Mouse (Mus musculus): ENCODE measurements around the gene Ush1g. TPM values are rescaled to one million over a fixed set of nuclear protein-coding genes. Genes with fewer than 3 reads are reported as not detected.

Gene Ush1g
- polyA plus RNA-seq, 1 experiment: 0.01 TPM

DNA sequence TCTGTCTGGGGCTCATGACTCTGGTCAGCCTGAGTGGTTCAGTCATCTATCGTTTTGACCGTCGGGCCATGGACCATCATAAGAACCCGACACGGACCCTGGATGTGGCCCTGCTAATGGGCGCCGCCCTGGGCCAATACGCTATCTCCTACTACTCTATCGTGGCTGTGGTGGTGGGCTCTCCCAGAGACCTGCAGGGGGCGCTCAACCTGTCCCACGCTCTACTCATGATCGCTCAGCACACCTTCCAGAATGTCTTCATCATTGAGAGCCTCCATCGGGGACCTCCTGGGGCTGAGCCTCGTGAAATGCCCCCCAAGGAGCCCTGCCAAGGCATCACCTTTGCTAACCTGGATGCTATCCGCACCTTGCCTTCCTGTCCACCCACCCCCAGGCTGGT lies 7.5 kb upstream of the Ush1g start:
- TF ChIP-seq FOSL1 (IDR thresholded peaks at IDR 0.05; ENCODE audit: insufficient read depth, low read length, poor library complexity, severe bottlenecking): no peak
- TF ChIP-seq CEBPB (IDR thresholded peaks at IDR 0.05; ENCODE audit: low read depth): no peak
- no peak for TF ChIP-seq MYOG (IDR thresholded peaks at IDR 0.05; ENCODE audit: control insufficient read depth, extremely low read depth, insufficient read length)
- no peak for TF ChIP-seq USF1 (IDR thresholded peaks at IDR 0.05; ENCODE audit: low read depth)
- no peak for TF ChIP-seq MAX (IDR thresholded peaks at IDR 0.05)
- Histone ChIP-seq H3K27me3 (ENCODE audit: control insufficient read depth, insufficient read depth, insufficient read length) (peaks cover 42% of the 10 kb centered on the region), H3K36me3 (ENCODE audit: control insufficient read depth, insufficient read depth) (no peaks in the 10 kb centered on the region), H3K4me3 (ENCODE audit: insufficient read depth, poor library complexity, severe bottlenecking) (no peak overlapping the region), H3K79me3 (ENCODE audit: low read depth) (no peaks in the 10 kb centered on the region), H3ac (ENCODE audit: control insufficient read depth, insufficient read length, low read depth) (no peak overlapping the region), H3K79me2 (ENCODE audit: control insufficient read depth, insufficient read depth) (no peaks in the 10 kb centered on the region)

DNA sequence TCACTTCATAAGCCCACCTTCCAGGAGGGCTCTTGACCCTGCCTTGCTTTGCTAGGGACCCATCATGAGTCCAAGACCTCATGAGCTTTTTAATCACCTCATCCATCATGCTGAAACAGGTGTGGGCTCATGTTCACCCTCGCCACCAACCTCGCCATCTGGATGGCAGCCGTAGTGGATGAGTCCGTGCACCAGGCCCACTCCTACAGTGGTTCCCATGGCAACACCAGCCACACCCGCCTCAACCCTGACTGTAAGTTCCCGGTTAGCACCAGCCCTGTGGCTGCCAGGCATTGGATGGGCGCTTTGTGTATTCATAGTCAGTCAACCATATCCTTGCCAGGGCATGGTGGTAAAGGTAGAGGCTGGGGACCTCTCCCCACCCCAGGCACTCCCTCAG lies 4.9 kb upstream of the Ush1g start:
- H3ac ChIP-seq (ENCODE audit: control insufficient read depth, insufficient read length, low read depth): no peak overlapping the region
- no peak overlapping the region for H3K4me3 ChIP-seq (ENCODE audit: insufficient read depth, poor library complexity, severe bottlenecking)
- H3K36me3 ChIP-seq (ENCODE audit: control insufficient read depth, insufficient read depth): no peaks in the 10 kb centered on the region
- H3K79me3 ChIP-seq (ENCODE audit: low read depth): no peaks in the 10 kb centered on the region
- peaks cover 34% of the 10 kb centered on the region for H3K27me3 ChIP-seq (ENCODE audit: control insufficient read depth, insufficient read depth, insufficient read length)
- TF ChIP-seq USF1 (IDR thresholded peaks at IDR 0.05; ENCODE audit: low read depth) (no peak), MYOG (IDR thresholded peaks at IDR 0.05; ENCODE audit: control insufficient read depth, extremely low read depth, insufficient read length) (no peak), CTCF (IDR thresholded peaks at IDR 0.05; ENCODE audit: control insufficient read depth, insufficient read depth, insufficient read length) (no peak), FOSL1 (IDR thresholded peaks at IDR 0.05; ENCODE audit: insufficient read depth, low read length, poor library complexity, severe bottlenecking) (no peak), MAX (IDR thresholded peaks at IDR 0.05) (no peak)
- no peaks in the 10 kb centered on the region for H3K79me2 ChIP-seq (ENCODE audit: control insufficient read depth, insufficient read depth)

DNA sequence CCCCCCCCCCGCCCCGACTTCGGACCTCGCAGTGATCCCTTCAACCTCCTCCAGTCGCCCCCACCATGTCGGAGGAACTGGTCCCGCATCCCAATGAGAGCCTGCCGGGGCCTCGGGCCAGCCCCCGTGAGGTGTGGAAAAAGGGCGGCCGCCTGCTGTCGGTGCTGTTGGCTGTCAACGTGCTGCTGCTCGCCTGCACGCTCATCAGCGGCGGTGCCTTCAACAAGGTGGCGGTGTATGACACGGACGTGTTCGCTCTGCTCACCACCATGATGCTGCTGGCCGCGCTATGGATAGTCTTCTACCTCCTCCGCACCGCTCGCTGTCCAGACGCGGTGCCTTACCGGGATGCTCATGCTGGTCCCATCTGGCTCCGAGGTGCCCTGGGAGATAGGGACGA lies 1.5 kb upstream of the Ush1g start:
- no peaks in the 10 kb centered on the region for H3K36me3 ChIP-seq (ENCODE audit: control insufficient read depth, insufficient read depth)
- no peak overlapping the region for H3K4me3 ChIP-seq (ENCODE audit: insufficient read depth, poor library complexity, severe bottlenecking)
- H3K79me2 ChIP-seq (ENCODE audit: control insufficient read depth, insufficient read depth): no peaks in the 10 kb centered on the region
- no peak overlapping the region for H3ac ChIP-seq (ENCODE audit: control insufficient read depth, insufficient read length, low read depth)
- no peaks in the 10 kb centered on the region for H3K79me3 ChIP-seq (ENCODE audit: low read depth)
- H3K27me3 ChIP-seq (ENCODE audit: control insufficient read depth, insufficient read depth, insufficient read length): peaks cover 34% of the 10 kb centered on the region
- TF ChIP-seq MYOD1 (IDR thresholded peaks at IDR 0.05; ENCODE audit: control insufficient read depth, insufficient read length, low read depth) (no peak), CEBPB (IDR thresholded peaks at IDR 0.05; ENCODE audit: low read depth) (no peak), MYOG (IDR thresholded peaks at IDR 0.05; ENCODE audit: control insufficient read depth, extremely low read depth, insufficient read length) (no peak), FOSL1 (IDR thresholded peaks at IDR 0.05; ENCODE audit: insufficient read depth, low read length, poor library complexity, severe bottlenecking) (no peak)

DNA sequence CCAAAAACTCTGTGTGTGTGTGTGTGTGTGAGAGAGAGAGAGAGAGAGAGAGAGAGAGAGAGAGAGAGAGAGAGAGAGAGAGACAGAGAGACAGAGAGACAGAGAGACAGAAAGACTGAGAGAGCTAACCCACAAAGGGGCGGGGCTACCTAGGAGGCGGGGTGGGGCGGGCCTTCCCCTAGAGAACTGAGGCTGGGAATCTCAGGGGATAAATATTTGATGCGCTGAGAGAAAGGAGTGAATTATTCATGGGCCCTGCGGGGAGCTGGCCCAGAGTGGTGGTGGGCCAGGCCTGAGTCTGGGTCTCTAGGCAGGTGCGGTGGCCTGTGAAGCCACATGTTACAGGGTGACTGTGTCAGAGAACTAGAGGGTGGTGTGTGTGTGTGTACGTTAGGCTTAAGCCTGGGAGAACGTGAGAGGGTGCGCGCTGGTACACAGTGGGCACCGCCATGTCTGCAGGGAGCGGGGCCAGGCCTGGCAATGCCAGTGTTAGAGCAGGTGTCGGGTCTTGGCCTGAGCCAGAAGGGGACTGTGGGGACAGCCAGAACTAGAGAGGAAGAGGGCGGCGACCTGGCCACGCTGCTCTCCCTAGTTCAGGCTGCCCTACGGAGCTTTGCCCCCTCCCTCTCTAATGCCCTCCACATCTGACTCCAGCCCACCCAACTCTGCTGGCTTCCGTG lies 2.0 kb downstream of the Ush1g start:
- peaks cover 69% of the 10 kb centered on the region for H3K27me3 ChIP-seq (ENCODE audit: control insufficient read depth, insufficient read depth, insufficient read length)
- TF ChIP-seq CEBPB (IDR thresholded peaks at IDR 0.05; ENCODE audit: low read depth): no peak
- TF ChIP-seq MYOD1 (IDR thresholded peaks at IDR 0.05; ENCODE audit: control insufficient read depth, insufficient read length, low read depth): no peak
- no peak for TF ChIP-seq MYOG (IDR thresholded peaks at IDR 0.05; ENCODE audit: control insufficient read depth, extremely low read depth, insufficient read length)
- no peak overlapping the region for H3K4me3 ChIP-seq (ENCODE audit: insufficient read depth, poor library complexity, severe bottlenecking)

DNA sequence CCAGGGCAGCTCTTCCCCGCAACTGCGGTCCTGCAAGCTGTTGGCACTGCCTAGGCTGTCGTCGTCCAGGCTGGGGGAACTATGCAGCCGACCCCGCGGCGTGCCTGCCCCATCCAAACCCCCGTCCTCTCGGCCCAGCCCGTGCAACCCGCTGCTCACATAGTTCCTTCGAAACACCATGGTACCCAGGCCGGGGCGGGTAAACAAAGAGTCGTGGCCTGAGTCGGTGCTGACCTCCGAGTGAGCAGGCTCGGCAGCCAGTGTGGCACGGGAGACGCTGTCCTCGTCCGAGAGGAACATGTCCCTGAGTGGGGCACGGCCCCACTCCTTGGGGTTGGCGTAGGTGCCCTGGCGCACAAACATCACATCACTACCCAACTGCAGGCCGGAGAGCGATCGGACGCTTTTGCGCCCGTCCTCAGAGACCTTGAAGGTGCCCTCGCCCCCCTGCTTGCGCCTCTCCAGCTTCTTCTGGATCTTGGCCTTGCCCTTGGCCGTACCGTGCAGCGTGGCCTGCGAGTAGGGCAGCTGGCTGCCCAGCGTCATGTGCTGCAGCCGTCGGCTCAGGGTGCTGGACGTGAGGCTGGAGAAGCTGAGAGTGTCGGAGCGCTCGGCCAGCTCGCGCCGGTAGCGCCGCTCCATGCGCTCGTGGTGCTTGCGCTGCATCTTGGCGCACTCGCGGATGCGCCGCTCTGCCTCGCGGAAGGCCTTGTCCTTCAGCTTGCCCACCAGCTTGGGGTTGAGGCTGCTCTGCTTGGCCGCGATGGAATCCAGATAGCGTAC lies 3.4 kb downstream of the Ush1g start:
- Histone ChIP-seq H3ac (ENCODE audit: control insufficient read depth, insufficient read length, low read depth) (no peak overlapping the region), H3K4me3 (ENCODE audit: insufficient read depth, poor library complexity, severe bottlenecking) (no peak overlapping the region), H3K79me3 (ENCODE audit: low read depth) (no peaks in the 10 kb centered on the region), H3K27me3 (ENCODE audit: control insufficient read depth, insufficient read depth, insufficient read length) (peaks cover 62% of the 10 kb centered on the region), H3K79me2 (ENCODE audit: control insufficient read depth, insufficient read depth) (no peaks in the 10 kb centered on the region), H3K36me3 (ENCODE audit: control insufficient read depth, insufficient read depth) (no peaks in the 10 kb centered on the region)
- TF ChIP-seq MAX (IDR thresholded peaks at IDR 0.05): no peak
- no peak for TF ChIP-seq MYOG (IDR thresholded peaks at IDR 0.05; ENCODE audit: control insufficient read depth, extremely low read depth, insufficient read length)
- no peak for TF ChIP-seq MYOD1 (IDR thresholded peaks at IDR 0.05; ENCODE audit: control insufficient read depth, insufficient read length, low read depth)
- no peak for TF ChIP-seq CTCF (IDR thresholded peaks at IDR 0.05; ENCODE audit: control insufficient read depth, insufficient read depth, insufficient read length)
- no peak for TF ChIP-seq FOSL1 (IDR thresholded peaks at IDR 0.05; ENCODE audit: insufficient read depth, low read length, poor library complexity, severe bottlenecking)
- TF ChIP-seq USF1 (IDR thresholded peaks at IDR 0.05; ENCODE audit: low read depth): no peak
- no peak for TF ChIP-seq CEBPB (IDR thresholded peaks at IDR 0.05; ENCODE audit: low read depth)

More for the DNA sequence above, 2.0 kb downstream of the Ush1g start:
- H3K36me3 ChIP-seq (ENCODE audit: control insufficient read depth, insufficient read depth): no peaks in the 10 kb centered on the region
- H3K79me2 ChIP-seq (ENCODE audit: control insufficient read depth, insufficient read depth): no peaks in the 10 kb centered on the region
- H3ac ChIP-seq (ENCODE audit: control insufficient read depth, insufficient read length, low read depth): no peak overlapping the region
- H3K79me3 ChIP-seq (ENCODE audit: low read depth): no peaks in the 10 kb centered on the region

DNA sequence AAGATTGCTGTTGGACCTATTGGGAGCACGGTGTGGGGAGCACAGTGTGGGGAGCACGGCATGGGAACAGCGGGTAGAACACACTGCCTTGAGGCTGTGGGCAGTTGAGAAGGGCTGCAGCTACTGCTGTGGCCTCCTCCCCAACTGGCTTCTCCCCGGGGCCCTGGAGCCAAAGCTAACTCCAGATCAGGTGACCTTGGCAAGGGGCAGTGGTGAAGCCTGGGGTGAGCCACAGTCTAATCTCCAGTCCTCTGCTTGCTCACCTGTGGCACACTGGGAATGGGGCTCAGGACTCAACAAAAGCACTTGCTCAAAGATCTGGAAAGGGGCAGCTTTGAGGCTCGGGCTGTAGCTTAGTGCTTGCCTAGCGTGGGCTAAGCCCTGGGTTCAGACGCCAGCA lies 4.6 kb downstream of the Ush1g start:
- no peaks in the 10 kb centered on the region for H3K36me3 ChIP-seq (ENCODE audit: control insufficient read depth, insufficient read depth)
- H3ac ChIP-seq (ENCODE audit: control insufficient read depth, insufficient read length, low read depth): no peak overlapping the region
- H3K79me3 ChIP-seq (ENCODE audit: low read depth): no peaks in the 10 kb centered on the region
- H3K4me3 ChIP-seq (ENCODE audit: insufficient read depth, poor library complexity, severe bottlenecking): no peak overlapping the region
- H3K27me3 ChIP-seq (ENCODE audit: control insufficient read depth, insufficient read depth, insufficient read length): peaks cover 54% of the 10 kb centered on the region
- H3K79me2 ChIP-seq (ENCODE audit: control insufficient read depth, insufficient read depth): no peaks in the 10 kb centered on the region
- TF ChIP-seq MAX (IDR thresholded peaks at IDR 0.05) (no peak), CEBPB (IDR thresholded peaks at IDR 0.05; ENCODE audit: low read depth) (no peak), USF1 (IDR thresholded peaks at IDR 0.05; ENCODE audit: low read depth) (no peak), MYOG (IDR thresholded peaks at IDR 0.05; ENCODE audit: control insufficient read depth, extremely low read depth, insufficient read length) (no peak), FOSL1 (IDR thresholded peaks at IDR 0.05; ENCODE audit: insufficient read depth, low read length, poor library complexity, severe bottlenecking) (no peak), CTCF (IDR thresholded peaks at IDR 0.05; ENCODE audit: control insufficient read depth, insufficient read depth, insufficient read length) (no peak), MYOD1 (IDR thresholded peaks at IDR 0.05; ENCODE audit: control insufficient read depth, insufficient read length, low read depth) (no peak)
